Mouse (Mus musculus) small intestine, adult 2 months (tissue): Measurements from ENCODE around the gene Efhd2. TPM values are rescaled to one million over a fixed set of nuclear protein-coding genes. Genes with fewer than 3 reads are reported as not detected.

Experiments
- H3K27ac ChIP-seq: fragments of 200-500 bp; 2 replicates; pipeline ENCODE4 v1.5.1; 2012; ENCODE audit warnings: low read depth, low read length, control low read depth, inconsistent platforms; ENCODE audit not compliant: insufficient read depth
- H3K27me3 ChIP-seq: fragments of 200-500 bp; 2 replicates; pipeline ENCODE4 v1.6.1; 2012; ENCODE audit warnings: mild to moderate bottlenecking, moderate library complexity, low read length, inconsistent platforms; ENCODE audit not compliant: control insufficient read depth, insufficient read depth
- H3K36me3 ChIP-seq: fragments of 200-500 bp; 2 replicates; pipeline ENCODE4 v1.6.1; 2012; ENCODE audit warnings: mild to moderate bottlenecking, low read length, control low read depth, inconsistent platforms; ENCODE audit not compliant: control insufficient read depth, insufficient read depth
- H3K4me1 ChIP-seq: fragments of 200-500 bp; 2 replicates; pipeline ENCODE4 v1.6.1; 2012; ENCODE audit warnings: low read length, inconsistent platforms, mixed read lengths; ENCODE audit not compliant: control insufficient read depth, insufficient read depth, insufficient read length
- H3K4me3 ChIP-seq: fragments of 200-500 bp; 2 replicates; pipeline ENCODE4 v1.5.1; 2012; ENCODE audit warnings: low read depth, mild to moderate bottlenecking, control low read depth, inconsistent platforms, low read length, moderate library complexity
- CTCF ChIP-seq: fragments of 200-500 bp; IDR thresholded peaks from 2 replicates; pipeline ENCODE4 v1.5.1; 2012; ENCODE audit warnings: low read depth, mild to moderate bottlenecking, control low read depth, inconsistent platforms, low read length, moderate library complexity, mixed read lengths; ENCODE audit not compliant: insufficient replicate concordance, insufficient read length; ENCODE audit errors: extremely low read depth
- POLR2A ChIP-seq: fragments of 200-500 bp; IDR thresholded peaks from 2 replicates; pipeline ENCODE4 v1.6.1; 2012; ENCODE audit warnings: low read depth, mild to moderate bottlenecking, control low read depth, inconsistent platforms, low read length, moderate library complexity
- WGBS: fragments of 180-500 bp; shearing (Covaris S2); methylation state at CpG from one replicate; pipeline ENCODE4 v1.1.7; 2018; 5-methylcytosine and 5-hydroxymethylcytosine counted together
- polyA plus RNA-seq: library from polyadenylated mRNA; depleted of rRNA; stranded (reverse); fragments of >200 nt; gene quantifications from 2 replicates; pipeline ENCODE4 v1.2.3, GENCODE M21; 2012

Gene Efhd2
- polyA plus RNA-seq, 1 experiment, result 423 TPM

GRCm38 (mm10) chr4:141865006-141865405 lies 9.7 kb downstream of the Efhd2 start:
- TF ChIP-seq POLR2A (no peak), CTCF (no peak)
- peaks cover 81% of the 10 kb centered on the region for H3K4me1 ChIP-seq
- WGBS, result 62% methylated on average over 5 of the region's 5 CpGs

GRCm38 (mm10) chr4:141864506-141864905 lies 10.2 kb downstream of the Efhd2 start:
- TF ChIP-seq CTCF (no peak), POLR2A (no peak)
- WGBS, result 95% methylated on average over 8 of the region's 8 CpGs
- H3K36me3 ChIP-seq, result peaks cover 49% of the 10 kb centered on the region
- no peaks in the 10 kb centered on the region for H3K27me3 ChIP-seq
- no peak overlapping the region for H3K4me3 ChIP-seq
- peaks cover 80% of the 10 kb centered on the region for H3K4me1 ChIP-seq
- peak overlapping the region; percentile 99 for H3K27ac ChIP-seq

More at GRCm38 (mm10) chr4:141865006-141865405, 9.7 kb downstream of the Efhd2 start:
- Histone ChIP-seq H3K27me3 (no peaks in the 10 kb centered on the region), H3K27ac (peak overlapping the region; percentile 99), H3K36me3 (peaks cover 46% of the 10 kb centered on the region), H3K4me3 (no peak overlapping the region)

GRCm38 (mm10) chr4:141863726-141864280 lies 10.9 kb downstream of the Efhd2 start:
- peaks cover 50% of the 10 kb centered on the region for H3K36me3 ChIP-seq
- 68% methylated on average over 7 of the region's 7 CpGs for WGBS
- H3K4me1 ChIP-seq, result peaks cover 77% of the 10 kb centered on the region
- H3K27me3 ChIP-seq, result no peaks in the 10 kb centered on the region
- TF ChIP-seq POLR2A, result no peak
- TF ChIP-seq CTCF, result no peak
- no peak overlapping the region for H3K4me3 ChIP-seq
- peak overlapping the region; percentile 99 for H3K27ac ChIP-seq

GRCm38 (mm10) chr4:141862867-141863266 lies 11.9 kb downstream of the Efhd2 start:
- Histone ChIP-seq H3K27ac (peak overlapping the region; percentile 99), H3K27me3 (no peaks in the 10 kb centered on the region), H3K4me1 (peaks cover 70% of the 10 kb centered on the region), H3K4me3 (no peak overlapping the region), H3K36me3 (peaks cover 50% of the 10 kb centered on the region)
- 26% methylated on average over 5 of the region's 5 CpGs for WGBS
- TF ChIP-seq CTCF (no peak), POLR2A (no peak)

DNA sequence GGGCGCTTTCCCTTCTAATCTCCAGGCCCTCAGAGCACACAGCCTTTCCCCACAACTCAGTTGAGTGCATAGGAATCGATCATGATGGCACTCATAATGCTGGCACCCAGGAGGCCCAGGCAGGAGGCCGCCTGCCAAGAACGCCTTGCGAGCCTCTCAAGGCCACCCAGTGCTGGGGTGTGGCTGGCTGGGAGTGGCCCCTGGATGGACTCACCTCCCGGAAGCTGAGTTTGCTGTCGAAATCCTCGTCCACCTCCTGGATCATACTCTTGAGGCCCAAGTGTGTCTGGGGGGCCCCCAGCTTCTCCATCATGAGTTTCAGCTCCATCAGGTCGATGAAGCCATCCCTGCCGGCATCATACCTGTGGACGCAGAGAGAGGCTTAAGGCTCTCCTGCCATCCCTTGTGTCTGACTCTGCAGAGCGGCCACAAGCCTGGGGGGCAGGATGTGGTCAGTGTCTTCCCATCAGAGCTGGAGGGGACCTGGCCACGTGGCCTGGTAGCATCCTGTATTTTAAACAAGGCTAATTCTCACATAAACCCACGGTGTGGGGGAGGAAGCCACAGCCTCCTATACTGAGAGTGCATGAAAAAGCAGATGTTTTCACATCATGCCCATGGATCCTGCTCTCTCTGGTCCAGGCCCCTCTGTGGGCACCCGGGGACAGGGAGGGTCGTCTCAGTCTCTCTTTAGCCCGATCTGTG lies 13.0 kb downstream of the Efhd2 start:
- peak overlapping the region; percentile 30 for H3K4me3 ChIP-seq
- H3K4me1 ChIP-seq, result peaks cover 60% of the 10 kb centered on the region
- H3K36me3 ChIP-seq, result peaks cover 53% of the 10 kb centered on the region
- WGBS, result 57% methylated on average over 17 of the region's 17 CpGs
- no peaks in the 10 kb centered on the region for H3K27me3 ChIP-seq
- peak overlapping the region; percentile 99 for H3K27ac ChIP-seq
- TF ChIP-seq CTCF (no peak), POLR2A (no peak)

- no peak for TF ChIP-seq POLR2A
- TF ChIP-seq CTCF, result no peak
- WGBS, result 30% methylated on average over 19 of the region's 19 CpGs
- H3K4me3 ChIP-seq, result peak overlapping the region; percentile 5
- peak overlapping the region; percentile 99 for H3K27ac ChIP-seq
- peaks cover 50% of the 10 kb centered on the region for H3K4me1 ChIP-seq
- H3K36me3 ChIP-seq, result peaks cover 50% of the 10 kb centered on the region
- no peaks in the 10 kb centered on the region for H3K27me3 ChIP-seq
These were observed 14.4 kb downstream of the Efhd2 start for GRCm38 (mm10) chr4:141860246-141860841.

DNA sequence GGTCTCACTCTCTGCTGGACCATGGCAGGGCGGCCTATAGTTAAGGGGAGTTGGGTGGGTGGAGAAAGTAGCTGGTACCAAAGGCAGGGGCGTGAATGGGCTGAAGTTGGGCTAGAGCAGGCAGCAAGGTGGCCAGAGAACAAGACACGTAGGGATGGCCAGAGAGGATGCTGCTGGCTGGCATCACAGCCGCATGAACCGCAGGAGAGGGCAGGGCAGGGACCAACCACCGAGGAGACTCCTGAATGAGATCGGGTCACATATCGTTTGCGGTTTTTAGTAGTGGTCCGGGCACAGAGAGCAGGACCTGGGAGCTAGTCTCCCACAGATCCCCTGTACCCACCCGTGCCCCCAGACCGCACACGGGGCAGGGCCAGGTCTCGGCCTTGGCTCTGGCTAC lies 15.4 kb downstream of the Efhd2 start:
- no peak overlapping the region for H3K4me3 ChIP-seq
- TF ChIP-seq POLR2A, result no peak
- no peak for TF ChIP-seq CTCF
- H3K27ac ChIP-seq, result no peak overlapping the region
- WGBS, result 96% methylated on average over 14 of the region's 14 CpGs
- H3K36me3 ChIP-seq, result peaks cover 45% of the 10 kb centered on the region
- peaks cover 44% of the 10 kb centered on the region for H3K4me1 ChIP-seq
- H3K27me3 ChIP-seq, result no peaks in the 10 kb centered on the region
